Mouse (Mus musculus) cerebellum, postnatal 4 days (tissue): Measurements from ENCODE around the gene Tfcp2.

Experiments used
- DNase-seq, 2 experiments: peaks; one replicate each; pipeline ENCODE4 v3.0.0; 2022; ENCODE audit warnings: low spot score in 2 of 2, mixed read lengths in 1 of 2

The Tfcp2 gene

GRCm38 (mm10) chr15:100551326-100552307 lies at the start of gene Tfcp2:
Gene Tfcp2 (minus strand): TSS chr15:100552008.
- DNase-seq = peak; percentile 94 to 97

- no peak for DNase-seq
Observed at GRCm38 (mm10) chr15:100600696-100601272, 49.0 kb upstream of the Tfcp2 start.

- peak; percentile 52 to 81 for DNase-seq
Observed at GRCm38 (mm10) chr15:100600047-100600695, 48.4 kb upstream of the Tfcp2 start.

GRCm38 (mm10) chr15:100599276-100600046 lies 47.7 kb upstream of the Tfcp2 start, which contains the start of gene Pou6f1:
Gene Pou6f1 (minus strand): TSS chr15:100599984.
- DNase-seq = peak in 1 of 2 experiments; percentile 52

- peak in 1 of 2 experiments; percentile 36 for DNase-seq
Observed at GRCm38 (mm10) chr15:100598883-100599275, 47.1 kb upstream of the Tfcp2 start.

GRCm38 (mm10) chr15:100598287-100598882 lies 46.6 kb upstream of the Tfcp2 start:
- DNase-seq = no peak

GRCm38 (mm10) chr15:100592817-100593216 lies 41.0 kb upstream of the Tfcp2 start:
- no peak for DNase-seq

- no peak for DNase-seq
Observed at GRCm38 (mm10) chr15:100590436-100590835, 38.6 kb upstream of the Tfcp2 start.

GRCm38 (mm10) chr15:100588297-100588696 lies 36.5 kb upstream of the Tfcp2 start:
- no peak for DNase-seq

- DNase-seq = no peak
Observed at GRCm38 (mm10) chr15:100587166-100587565, 35.4 kb upstream of the Tfcp2 start.

GRCm38 (mm10) chr15:100585931-100586330 lies 34.1 kb upstream of the Tfcp2 start:
- DNase-seq = no peak

- no peak for DNase-seq
Observed at GRCm38 (mm10) chr15:100580108-100580507, 28.3 kb upstream of the Tfcp2 start.

- no peak for DNase-seq
Observed at GRCm38 (mm10) chr15:100577972-100578371, 26.2 kb upstream of the Tfcp2 start.

GRCm38 (mm10) chr15:100576810-100577209 lies 25.0 kb upstream of the Tfcp2 start:
- DNase-seq = no peak

GRCm38 (mm10) chr15:100576392-100576791 lies 24.6 kb upstream of the Tfcp2 start:
- no peak for DNase-seq

- no peak for DNase-seq
Observed at GRCm38 (mm10) chr15:100575366-100575765, 23.6 kb upstream of the Tfcp2 start.

GRCm38 (mm10) chr15:100574378-100574777 lies 22.6 kb upstream of the Tfcp2 start:
- DNase-seq = no peak

- DNase-seq = no peak
Observed at GRCm38 (mm10) chr15:100573946-100574345, 22.1 kb upstream of the Tfcp2 start.

GRCm38 (mm10) chr15:100569239-100569638 lies 17.4 kb upstream of the Tfcp2 start:
- no peak for DNase-seq

GRCm38 (mm10) chr15:100566531-100566930 lies 14.7 kb upstream of the Tfcp2 start:
- no peak for DNase-seq
